Mouse (Mus musculus) lung, postnatal 10 days (tissue): ENCODE measurements around the gene Ppp1r9b.
"Not testable (repeated sequence)": the region's sequence is repeated elsewhere in the genome, so short reads cannot be mapped to it uniquely, and the experiment has no call there.

Experiments
- DNase-seq: peaks from one replicate; pipeline ENCODE4 v3.0.0; 2021

Gene Ppp1r9b

DNA sequence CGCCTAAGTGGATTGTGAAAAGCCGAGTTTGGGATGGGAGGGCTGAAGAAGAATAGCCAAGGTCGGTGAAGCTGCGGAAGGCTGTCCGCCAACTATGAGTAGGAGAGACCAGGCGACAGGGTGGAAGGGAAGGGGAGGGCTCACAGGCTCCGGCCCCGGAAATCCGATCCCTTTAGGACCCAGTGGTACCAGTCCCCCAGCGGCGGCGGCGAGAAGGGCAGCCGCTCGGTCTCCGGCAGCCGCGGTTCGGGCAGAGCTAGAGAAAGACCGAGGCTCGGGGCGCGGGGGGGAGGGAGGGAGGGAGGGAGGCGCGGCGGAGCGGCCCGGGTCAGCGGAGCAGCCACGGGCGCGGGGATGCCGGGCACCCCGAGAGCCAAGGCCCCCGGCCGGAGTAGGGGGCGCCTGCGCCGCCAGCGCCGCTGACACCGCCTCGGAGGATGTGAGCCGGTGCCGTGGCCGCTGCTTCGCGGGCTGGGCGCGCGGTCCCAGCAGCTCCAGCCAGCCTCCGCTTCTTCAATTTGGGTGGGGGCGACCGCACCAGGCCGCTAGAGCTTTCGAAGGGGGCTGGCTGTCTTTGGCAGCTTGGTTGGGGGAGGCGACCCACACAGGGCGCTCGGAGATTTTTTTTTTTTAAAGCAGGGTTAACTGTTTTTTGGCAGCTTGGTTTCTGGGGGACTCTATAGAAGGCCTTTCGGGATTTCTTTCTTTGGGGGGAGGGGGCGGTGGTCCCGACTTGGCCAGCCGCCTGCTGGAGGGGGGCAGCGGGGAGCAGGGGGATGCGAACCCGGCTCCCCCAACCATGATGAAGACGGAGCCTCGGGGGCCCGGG, at the start of gene Ppp1r9b:
Gene Ppp1r9b, plus strand, starts transcription at position 287 of the 829 bp plus-strand sequence.
- DNase-seq, result peak; percentile 96

DNA sequence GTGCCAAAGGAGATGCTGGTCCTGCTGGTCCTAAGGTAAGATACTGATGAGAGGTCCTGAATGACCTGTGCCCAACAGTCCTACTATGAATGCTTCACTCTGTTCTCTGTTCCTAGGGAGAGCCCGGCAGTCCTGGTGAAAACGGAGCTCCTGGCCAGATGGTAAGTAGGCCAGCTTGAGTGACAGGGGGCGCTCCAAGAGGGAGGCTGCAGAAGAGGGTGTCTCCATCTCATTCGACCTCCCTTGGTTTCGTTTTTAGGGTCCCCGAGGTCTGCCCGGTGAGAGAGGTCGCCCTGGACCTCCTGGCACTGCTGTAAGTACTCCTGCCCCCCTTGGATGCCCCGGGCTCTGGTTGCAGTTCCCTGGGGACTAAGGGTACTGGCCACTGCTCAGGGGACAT, 49.7 kb upstream of the Ppp1r9b start:
- DNase-seq, result no peak

DNA sequence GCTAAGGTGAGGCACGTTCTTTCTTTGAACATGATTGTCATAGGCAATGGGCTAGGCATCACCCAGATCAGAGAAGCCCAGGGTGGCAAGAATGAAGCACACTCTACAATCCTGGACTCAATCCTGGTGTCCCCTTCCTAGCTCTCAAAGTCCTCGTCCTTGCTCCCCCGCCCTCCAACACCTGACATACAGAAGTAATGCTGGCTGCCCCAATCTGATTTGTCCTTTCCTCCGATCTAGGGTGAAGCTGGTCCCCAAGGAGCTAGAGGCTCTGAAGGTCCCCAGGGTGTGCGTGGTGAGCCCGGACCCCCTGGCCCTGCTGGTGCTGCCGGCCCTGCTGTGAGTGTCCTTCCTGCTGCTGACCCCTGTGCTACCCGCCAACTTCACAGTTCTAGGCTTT, 49.1 kb upstream of the Ppp1r9b start:
- no peak for DNase-seq

DNA sequence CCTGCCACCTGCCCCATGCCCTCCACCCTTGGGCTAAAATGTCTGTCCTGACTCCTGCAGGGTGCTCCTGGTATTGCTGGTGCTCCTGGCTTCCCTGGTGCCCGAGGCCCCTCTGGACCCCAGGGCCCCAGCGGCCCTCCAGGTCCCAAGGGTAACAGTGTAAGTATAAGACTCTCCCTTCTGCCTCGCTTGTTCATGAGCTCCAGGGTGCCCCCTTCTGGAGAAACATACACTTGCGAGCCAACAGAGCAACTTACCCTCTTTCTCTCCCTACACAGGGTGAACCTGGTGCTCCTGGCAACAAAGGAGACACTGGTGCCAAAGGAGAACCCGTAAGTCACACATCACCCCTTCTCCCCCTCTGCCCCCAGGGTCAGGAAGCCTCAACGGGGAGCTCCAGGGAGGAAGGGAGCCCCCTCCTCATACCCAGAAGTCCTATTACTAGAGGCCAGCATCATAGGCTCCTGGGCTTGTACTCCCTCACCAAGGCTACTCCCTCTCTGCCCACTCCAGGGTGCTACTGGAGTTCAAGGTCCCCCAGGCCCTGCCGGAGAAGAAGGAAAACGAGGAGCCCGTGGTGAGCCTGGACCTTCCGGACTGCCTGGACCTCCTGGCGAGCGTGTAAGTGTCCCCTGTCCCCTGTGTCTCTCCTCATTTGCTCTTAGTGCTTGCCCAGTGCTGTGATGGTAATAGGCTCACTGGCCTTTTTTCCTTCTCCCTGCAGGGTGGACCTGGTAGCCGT, 48.4 kb upstream of the Ppp1r9b start:
- peak; percentile 59 for DNase-seq

DNA sequence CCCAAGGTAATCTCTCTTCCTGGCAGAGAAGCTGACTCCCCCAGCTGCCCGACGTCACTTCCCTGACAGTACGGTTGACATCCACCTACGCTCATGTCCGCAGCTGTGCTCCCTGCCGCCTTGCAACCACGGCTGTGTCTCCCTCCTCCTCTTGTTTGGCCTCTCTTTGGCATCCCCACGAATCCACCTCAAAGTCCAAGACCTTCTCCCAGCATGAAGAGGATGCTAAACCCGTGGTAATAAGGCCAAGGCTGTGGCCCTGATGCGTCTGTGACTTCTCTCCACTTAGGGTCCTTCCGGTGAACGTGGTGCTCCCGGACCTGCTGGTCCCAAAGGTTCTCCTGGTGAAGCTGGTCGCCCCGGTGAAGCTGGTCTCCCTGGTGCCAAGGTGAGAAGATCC, 47.8 kb upstream of the Ppp1r9b start:
- DNase-seq, result no peak

DNA sequence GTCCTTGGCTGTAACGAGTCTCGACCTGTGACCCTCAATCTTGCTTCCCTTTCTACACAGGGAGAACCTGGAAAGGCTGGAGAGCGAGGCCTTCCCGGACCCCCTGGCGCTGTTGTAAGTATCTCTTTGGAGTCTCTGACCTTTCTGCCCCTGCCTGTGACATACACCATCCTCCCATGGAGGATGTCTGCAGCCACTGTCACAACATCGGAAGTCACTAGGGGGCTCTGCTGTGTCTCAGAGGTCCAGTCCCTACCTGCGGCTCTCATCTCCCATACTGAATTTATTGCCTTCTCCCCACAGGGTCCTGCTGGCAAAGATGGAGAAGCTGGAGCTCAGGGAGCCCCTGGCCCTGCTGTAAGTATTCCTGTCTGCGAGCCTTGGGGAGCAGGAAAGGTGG, 46.5 kb upstream of the Ppp1r9b start:
- no peak for DNase-seq

DNA sequence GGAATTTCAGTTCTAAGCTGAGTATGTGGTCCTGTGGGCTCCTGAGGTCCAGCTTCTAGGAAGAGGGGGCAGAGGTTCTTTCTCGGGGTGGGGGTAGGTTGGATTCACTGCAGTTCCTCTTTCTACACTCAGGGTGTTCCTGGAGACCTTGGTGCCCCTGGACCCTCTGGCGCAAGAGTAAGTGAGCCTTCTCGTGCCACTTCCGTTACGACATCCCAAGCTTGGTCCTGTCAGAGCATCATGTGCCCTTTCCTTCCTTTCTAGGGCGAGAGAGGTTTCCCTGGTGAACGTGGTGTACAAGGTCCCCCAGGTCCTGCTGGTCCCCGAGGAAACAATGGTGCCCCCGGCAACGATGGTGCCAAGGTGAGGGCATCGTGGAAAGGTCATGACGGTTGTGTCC, 45.6 kb upstream of the Ppp1r9b start:
- no peak for DNase-seq

DNA sequence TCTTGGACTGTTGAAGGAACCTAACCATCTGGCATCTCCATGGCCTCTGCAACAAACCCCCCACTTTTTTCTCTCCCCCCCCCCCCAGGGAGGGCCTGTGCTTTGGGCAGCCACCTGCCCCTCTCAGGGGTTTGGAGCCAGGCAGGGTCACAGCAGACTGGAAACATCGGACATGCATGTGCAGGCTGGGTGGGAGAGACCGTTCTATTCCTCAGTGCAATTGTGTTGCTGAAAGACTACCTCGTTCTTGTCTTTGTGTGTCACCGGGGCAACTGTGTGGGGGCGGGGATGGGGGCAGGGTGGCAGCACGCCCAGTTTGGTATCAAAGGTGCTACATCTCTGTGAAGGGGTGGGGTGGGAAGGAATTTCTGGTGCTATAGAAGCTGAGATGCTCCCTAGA, 38.7 kb upstream of the Ppp1r9b start:
- DNase-seq, result no peak

DNA sequence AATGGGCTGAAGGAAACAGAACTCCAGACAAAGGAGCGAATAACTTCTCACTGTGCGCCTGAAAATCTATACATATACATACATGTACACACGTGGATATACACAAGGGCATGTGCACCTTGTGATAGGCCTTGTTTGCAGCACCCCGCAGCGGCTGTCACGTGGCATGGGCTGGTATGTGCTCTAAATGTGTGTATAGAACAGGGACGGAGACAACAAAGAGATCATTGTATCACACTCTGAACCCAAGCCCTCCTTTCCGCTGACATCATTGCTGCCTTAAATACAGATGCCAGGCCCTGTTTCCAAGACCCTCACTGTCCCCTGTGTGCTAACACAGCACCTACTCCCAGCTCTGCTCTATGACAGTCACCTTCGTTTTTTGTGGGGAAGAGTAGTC, 35.7 kb upstream of the Ppp1r9b start:
- no peak for DNase-seq

DNA sequence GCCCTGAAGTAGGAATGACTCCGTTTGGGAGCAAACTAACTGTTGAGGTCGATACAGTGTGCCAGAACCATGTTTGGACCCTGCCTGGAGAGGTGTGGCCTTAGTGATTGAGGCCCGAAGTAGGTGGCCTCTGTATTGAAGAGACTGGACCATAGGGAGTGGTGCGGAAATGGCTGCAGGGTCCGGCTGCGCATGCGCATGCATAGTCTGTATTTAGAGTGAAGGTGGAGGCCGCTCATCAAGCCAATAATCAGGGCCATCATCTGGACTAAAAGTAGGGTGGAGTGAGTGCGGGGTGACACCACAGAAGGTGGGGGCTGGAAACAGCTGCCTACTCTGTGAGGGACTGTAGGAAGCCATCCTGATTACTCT, 33.2 kb upstream of the Ppp1r9b start:
- DNase-seq, result peak; percentile 66

DNA sequence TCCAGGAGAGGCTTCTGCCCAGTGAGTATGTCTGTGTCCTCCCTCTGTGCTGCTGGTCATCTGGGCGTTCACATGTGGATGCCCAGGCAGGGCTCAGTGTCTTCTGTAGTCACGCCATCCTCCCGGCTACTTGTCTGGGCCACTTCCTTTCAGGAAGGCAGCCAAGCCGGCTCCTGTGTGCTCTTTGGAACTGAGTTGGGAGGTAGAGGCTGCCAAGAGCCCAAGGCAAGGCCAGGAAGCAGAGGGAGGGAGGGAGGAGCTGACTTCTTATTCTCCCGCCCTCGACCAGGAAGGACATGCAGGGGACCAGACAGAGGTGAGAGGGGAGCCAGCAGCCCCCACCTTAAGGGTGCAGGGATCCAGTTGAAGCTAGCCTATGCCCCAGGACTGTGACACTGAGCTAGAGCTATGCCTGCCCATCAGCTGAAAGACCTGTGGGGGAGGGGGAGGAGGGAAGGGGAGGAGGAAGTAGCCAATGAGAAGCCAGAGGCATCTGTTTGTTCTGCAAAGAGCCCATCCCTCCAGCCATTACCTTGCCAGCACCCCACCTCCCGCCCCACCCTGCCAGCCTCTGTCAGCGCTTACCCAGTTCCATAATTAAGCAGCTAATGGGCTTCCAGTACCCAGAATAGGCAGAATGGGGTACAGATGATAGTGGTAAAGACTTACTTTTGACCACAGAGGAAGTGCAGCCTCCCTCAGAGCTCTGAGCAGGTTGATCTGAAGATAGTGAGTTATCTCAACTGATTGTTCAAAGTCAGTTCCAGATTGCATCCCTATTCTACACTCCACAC, 32.6 kb upstream of the Ppp1r9b start:
- DNase-seq, result peak; percentile 93

DNA sequence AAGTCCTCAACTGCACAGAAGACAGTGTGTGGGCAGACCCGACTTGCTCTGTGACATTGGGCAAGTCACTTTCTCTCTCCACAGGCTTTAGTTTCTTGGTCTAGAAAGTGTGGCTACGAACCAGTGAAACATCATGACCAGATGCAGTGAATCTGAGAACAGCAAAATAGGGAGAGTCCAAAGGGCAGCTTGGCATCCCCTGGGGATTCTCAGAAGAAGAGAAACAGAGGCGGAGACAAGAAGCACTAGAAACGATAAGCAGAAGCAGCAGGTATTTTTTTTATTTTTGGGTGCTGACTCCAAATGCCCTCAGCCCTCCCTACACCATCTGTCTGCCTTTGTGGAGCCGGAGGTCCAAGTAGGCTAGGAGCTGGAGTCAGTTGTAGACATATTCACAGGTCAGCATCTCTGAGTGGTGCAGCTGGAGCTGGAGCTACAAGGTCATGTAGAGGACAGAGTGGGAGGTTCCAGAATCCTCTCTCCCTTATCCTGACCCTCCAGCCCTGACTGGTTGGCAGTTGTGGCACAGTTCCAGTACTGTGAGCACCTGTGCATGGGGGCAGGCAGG, 28.2 kb upstream of the Ppp1r9b start:
- DNase-seq, result no peak

DNA sequence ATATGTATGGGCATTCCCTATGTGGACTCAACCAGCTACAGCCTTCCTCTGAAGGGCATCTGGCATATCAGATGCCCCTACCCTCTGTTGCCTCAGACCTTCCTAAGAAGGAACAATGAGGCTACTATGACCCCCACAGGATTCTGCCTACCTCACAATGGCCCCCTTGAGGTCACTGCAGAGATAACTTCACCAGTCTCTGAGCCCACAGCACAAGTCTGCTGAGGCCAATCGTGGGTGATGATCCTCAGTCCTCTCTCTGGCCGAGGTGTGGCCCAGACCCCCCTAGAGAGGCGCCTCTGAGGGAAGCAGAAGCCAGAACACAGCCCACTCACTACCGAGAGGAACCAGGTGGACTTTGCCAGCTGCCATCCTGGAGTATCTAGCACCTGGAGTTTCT, 23.4 kb upstream of the Ppp1r9b start, which contains the start of gene Hils1:
Gene Hils1, plus strand, starts transcription at position 175 of the 400 bp plus-strand sequence.
- DNase-seq, result no peak

DNA sequence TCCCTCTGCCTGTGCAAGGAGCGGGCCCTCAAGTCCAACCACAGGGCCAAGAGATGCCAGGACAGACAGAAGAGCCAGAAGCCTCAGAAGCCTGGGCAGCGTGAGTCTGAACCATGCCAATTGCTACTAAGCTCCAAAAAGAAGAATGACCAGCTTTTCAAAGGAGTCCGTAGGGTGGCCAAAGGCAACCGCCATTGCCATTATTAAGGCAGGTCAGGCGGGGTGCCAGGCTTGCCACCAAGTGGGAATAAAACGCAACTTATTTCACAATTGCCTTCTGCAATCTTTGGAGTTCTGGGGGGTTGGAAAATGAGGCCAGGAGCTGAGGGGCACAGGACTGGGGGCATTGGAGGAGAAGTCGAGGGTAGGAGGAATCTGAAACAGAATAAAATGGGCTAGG, 22.6 kb upstream of the Ppp1r9b start:
- no peak for DNase-seq

DNA sequence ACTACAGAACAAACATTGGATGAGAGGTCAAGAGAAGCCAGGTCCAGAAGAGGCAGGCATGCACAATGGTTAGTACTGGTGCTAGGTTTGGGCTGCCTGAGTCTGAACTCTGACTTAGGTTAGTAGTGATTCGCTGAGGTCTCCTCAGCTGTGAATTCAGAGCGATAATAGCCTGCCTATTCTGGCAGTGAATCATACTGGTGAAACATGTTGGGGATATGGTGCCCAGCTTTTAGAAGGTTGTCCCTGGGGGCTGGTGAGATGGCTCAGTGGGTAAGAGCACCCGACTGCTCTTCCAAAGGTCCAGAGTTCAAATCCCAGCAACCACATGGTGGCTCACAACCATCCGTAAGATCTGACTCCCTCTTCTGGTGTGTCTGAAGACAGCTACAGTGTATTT, 21.1 kb upstream of the Ppp1r9b start:
- not testable (repeated sequence) for DNase-seq

DNA sequence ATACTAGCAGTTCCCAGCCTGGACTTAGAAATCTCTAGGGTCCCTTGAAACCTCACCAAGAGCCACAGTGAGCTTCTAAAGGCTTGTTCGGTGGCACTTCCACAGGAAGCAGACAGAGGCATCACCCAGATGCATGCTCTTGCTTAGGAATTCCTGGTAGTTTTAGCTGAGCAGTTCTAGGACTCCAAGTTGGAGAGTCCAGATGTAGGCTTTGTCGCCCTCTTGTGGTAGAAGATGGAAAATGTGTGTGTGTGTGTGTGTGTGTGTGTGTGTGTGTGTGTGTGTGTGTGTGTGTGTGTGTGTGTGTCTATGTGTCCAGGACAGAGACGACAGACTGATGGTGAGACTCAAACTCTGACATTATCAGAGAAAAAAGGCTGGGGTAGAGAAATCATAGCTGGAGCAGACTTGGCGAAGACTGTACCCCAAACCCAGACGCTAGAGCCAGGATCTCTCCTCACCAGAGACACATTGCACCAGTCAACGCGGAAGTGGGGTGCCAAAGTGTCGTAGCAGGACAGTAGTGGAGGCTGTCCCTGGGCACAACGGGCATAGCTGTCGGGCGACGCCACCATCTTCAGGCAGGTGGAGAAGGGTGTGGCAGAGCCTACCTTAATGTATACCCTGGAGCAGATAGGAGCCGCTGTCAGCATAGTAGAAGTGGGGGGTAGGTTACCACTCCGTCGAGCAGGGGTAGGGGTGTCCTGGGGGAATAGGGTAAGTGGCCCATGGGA, 20.5 kb upstream of the Ppp1r9b start:
- DNase-seq, result peak; percentile 91

DNA sequence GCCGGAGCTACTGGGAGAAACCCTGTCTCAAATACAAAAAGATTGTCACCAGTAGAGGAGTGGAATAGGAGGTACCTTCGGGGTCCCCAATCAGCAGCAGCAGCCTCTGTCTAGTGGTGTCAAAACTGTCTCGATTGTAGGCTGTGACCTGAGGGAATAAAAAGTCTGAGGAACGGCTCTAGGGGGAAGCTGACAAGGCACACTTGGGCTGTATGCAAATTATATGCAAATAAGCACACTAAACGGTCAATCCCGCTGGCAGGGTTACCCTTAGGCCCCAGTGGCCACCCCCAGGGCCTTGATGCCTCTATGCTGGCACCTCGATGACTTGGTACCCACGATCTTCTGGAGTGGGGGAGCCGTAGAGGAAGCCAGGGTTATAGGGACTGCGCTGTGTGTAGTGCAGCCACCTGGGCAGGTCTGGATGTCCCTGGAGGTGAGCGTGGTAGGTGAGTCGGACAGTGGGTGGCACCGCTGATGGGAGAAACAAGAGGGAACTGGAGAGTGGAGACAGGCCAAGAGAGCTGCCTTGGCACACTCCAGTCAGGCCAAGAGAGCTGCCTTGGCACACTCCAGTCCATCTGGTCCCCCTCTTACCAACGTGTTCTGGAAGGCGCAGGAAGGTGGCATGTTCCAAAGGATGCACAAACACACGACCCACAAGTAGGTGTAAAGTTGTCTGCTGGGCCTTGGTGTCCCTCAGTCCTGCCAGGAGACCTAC, 18.8 kb upstream of the Ppp1r9b start:
- DNase-seq, result no peak

DNA sequence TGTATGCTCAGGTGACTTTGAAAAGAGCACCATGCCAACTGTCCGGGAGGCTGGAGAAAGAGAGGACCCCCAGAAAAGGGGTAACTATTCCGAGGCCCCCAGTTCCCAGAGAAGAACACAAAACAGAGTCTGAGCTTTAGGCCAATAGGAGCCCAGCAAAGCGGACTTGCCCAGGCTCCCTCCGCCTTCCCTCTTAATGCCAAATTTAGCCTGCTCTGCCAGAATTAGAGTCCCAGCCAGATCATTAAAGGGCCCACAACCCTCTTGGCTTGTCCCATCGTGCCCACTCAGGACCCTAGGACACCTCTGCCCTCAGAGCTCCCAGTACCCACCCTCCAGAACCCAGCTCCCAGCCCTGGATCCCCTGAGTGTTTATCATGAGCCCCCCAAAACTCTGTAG, 17.9 kb upstream of the Ppp1r9b start:
- no peak for DNase-seq

DNA sequence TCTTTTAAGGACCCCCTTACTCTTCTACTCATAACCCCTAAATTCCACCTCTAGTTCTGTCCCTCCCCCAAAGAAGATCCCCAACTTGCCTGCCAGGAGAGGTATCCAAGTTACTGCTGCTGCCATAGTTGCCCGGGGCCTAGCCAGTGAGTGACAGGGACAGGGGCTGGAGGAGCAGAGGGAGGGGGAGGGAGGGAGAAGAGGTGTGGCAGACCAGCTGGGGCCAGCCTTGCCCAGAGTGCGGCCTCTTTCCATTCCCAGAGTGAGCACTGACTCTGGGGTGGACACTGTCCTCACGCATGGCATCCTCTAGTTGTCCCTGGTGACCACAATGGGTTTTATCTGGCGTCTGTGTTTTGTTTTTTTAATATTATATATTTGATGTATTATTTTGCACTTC, 17.5 kb upstream of the Ppp1r9b start:
- no peak for DNase-seq

DNA sequence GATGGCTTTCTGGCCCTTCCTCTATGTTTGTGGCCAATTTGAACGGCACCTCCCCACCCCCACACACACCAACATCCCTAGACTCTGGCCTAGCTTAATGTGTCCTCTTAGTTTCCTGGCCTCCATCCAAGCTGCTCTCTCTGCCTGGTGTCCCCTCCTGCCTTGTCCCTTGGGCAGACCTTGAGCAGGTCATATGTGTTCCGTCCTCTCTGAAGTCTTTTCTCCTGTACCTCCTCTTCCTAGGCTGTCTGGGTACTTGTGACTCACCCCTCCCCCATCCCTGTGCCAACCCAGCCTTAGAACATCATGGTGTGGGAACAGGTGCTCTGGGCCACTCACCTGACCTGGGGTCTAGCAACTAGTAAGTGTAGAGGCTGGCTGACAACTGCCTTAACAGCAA, 15.9 kb upstream of the Ppp1r9b start:
- no peak for DNase-seq

DNA sequence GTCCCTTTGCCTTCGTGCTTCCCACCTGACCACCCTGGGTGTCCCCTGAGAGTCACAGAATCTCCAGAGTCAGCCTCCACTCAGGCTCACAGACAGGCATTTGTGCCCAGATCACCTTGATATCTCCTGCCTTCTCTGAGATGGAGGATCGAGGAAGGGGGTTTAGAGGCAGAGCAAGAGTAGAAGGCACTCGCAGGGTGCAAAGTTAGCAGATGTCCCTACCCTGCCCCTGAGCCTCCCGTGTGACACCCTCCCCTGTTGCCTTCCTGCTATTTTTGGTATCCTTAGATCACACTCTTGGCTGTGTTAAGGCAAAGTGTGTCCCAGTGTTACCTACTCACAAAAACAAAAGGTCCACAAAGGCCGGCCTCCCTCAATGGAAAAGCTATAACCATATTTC, 14.6 kb upstream of the Ppp1r9b start, which contains the start of gene Sgca:
Gene Sgca, minus strand, starts transcription at position 129 of the 400 bp plus-strand sequence.
- DNase-seq, result no peak
